Mouse (Mus musculus): ENCODE results near the gene Sft2d2.

The Sft2d2 gene

DNA sequence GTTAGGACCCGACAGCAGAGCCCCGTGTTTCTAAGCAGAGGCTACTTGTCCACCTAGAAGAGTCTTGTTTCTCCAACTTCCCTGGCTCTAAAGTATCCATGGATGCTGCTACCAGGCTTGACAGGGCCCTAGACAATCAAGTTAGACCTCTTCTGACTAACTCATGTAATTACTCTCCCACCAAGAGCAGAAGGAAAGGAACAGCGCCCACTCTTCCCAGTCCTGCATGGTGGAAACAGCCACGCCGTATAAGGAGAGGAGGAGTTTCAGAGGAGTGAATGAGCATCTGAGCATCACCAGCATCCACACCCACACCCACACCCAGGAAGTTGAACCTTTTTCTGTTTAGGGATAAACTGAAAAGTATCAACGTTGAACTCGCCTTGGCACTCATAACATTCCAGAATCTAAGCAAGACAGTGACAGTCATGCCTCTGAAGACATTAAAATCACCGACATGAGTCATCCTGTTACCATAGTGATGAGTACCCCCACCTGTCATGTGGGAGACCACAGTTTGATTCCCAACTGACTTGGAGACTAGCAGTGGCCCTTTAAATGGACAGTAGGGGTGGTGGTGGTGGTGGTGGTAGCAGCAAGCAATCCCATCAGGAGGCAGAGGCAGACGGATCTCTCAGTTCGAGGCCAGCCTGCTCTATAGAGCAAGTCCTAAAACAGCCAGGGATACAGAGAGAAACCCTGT, 3.5 kb downstream of the Sft2d2 start:
- peak; percentile 52 for DNase-seq (ENCODE audit: low read depth, low spot score)

DNA sequence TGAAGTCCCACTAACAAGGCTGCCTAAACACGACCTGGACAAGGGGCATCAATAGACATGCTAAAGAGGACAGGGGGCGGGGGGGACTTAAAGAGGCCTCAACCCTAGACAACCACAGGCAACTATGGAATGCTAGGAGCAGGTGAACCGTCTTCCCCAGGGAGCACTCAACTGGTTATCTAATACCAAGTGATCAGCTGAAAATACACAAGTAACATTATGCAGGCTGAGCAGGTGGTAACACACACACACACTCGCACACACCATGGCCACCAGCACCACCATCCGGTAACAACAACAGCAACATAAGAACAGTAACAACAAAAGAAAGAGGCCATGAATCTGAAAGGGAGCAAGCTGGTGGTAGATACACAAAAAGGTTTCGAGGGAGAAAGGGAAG, 4.2 kb downstream of the Sft2d2 start:
- DNase-seq (ENCODE audit: low read depth, low spot score) = no peak

DNA sequence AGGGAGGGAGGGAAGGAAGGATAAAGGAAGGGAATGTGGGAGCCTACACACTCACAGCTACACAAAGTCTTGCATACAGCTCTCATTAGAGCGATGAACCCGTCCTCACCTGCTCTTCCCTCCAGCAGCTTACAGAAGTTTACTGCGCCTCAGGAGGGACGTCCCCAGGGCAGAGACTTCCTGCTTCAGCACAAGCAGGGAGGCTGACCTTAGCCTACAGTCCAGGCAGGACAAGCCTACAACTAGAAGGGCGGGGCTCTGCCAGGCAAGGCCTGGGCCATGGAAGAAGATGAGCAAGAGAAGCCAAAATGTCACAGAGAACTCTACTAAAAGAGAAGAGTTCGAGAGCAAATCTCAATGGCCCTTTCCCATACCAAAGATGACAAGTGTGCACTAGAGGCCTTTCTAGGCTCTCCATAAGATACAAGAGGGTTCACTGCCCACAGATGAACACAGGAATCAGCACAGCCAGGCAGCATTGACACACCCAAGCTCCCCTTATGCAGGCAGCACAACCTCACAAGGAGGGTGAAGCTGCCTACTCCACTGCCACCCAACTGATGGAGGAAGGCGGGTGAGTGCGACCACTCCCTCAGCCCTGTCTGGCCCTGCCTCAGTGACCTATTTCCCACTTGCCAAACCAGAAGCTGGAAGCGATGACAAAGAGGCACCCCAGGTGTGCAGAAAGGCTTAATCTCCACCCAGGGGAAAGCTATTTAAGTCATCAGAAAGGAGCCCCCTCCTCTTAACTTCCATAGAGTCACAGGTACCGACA, 5.2 kb downstream of the Sft2d2 start:
- DNase-seq (ENCODE audit: low read depth, low spot score) = no peak

DNA sequence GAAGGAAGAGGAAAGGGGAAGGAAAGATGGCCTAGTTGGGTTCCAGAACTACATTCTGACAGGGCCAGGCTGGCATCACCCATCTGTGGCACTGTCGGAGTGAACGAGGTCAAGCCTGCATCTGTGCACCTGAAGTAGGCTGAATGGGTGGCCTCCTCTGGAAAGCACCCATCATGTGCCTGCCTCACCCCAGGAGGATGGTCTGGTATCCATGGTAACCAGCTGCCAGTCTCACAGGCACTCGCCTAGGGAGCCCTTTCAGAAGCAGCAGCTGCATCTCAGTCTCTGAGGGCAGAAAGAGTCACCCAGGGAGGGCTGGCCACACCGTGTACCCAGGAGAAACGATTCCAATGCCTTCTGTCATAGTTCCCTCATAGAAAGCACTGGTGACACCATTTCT, 6.9 kb downstream of the Sft2d2 start:
- DNase-seq (ENCODE audit: low read depth, low spot score) = no peak

DNA sequence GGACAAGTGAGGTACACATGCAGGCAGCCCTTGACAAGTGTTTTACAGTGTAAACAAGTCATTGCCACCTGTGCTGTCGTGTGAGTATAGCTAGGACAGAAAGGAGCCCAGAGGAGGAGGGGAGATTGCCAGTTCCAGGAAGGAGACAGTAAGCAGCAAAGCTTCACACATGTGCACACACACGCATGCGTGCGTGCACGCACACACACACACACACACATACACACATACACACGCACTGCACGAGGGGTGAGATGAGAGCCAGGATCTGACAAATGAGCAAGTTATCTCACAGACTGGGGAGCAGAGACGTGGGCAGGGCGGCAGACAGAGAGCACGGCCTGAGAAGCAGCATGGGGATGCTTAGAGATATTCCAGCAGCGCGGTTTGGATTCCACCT, 7.7 kb downstream of the Sft2d2 start:
- DNase-seq (ENCODE audit: low read depth, low spot score) = no peak

DNA sequence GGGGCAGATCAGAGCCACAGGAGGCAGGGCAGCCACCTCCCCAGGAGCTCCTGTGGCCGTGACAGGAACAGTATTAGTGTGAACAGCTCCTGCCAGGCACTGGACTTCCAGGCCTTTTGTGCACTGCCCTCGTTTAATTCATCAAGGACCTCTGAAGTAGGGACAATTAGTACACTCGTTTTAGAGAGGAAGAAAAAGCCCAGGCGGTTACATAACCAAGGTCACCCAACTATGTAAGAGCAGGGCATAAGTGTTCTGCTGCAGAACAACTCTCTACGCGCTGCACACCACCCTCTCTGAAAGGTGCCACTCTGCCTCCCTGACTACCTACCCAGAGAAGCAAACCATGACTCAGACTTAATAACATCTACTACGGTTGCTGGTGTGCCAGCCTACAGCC, 9.1 kb downstream of the Sft2d2 start:
- DNase-seq (ENCODE audit: low read depth, low spot score) = no peak

DNA sequence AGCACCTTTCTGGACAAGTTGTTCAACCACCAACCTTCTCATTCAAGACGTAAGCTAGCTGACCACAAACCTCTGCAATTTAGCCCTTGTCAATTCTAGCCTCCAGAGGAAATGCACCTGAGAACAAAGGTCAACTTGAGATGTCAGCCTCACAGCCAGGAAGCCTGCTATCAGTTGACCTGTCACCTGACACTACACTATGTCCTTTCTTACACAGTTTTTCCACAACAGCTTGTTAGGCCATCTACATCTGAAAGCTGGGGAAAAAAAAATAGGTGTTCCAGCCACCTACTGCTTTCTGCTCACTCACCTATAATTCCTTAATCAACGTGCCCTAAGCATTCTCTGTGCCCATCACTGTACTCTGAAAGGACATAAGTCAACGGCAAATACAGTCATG, 10.1 kb downstream of the Sft2d2 start:
- no peak for DNase-seq (ENCODE audit: low read depth, low spot score)

DNA sequence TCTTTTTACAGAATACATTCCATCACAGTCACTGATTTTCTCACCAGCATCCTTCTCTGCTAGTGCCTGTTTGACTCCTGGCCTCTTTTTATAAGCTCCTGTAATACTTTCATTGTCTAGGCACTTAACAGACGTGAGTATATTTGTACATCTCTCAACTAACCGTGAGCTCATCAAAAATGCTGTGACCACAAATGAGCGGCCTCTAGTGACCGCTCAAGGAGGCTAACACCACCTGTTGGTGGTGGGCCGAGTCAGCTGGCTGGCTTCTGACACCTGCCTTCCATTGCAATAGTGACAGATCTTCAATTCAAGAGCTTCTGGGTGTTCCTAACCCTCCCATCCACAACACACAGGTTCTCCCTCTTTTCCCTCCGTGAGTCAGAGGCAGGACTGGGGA, 10.8 kb downstream of the Sft2d2 start:
- no peak for DNase-seq (ENCODE audit: low read depth, low spot score)

DNA sequence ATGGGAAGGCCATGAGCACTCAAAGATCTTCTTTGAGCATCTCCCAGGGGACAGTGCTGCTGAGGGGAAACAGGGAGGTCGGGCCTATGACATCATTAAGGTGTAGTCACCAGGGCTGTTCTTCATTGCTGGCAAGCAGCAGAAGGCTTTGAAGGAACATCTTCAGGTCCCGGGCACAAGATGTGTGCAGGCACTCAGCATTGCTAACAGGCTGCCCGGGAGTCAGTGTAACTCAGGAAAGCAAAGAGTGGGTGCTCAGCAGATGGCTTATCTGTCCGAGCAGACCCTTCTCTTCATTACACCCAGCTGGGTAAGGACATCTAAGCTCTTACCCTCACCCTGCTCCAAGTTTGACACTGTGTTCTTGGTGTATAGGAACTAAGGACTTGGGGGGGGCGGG, 14.9 kb downstream of the Sft2d2 start:
- no peak for DNase-seq (ENCODE audit: low read depth, low spot score)

DNA sequence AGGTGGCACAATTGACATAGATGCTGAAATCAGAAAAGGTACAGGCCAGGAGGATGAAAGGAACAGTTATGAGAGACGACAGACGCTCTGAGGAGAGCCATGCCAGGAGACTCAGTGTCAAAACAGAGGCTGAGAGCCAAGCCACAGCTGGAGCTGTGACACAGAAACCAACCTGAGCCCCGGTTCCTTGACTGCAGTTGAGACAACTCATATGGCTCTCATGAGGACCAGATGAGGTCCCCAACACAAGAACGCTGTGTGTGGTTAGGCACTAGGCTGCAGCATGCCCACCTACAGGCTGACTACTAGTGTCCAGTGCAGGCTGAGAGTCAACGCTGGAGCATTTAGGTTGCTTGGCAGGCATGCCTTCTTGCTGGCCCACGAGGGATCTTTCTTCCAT, 16.2 kb downstream of the Sft2d2 start:
- no peak for DNase-seq (ENCODE audit: low read depth, low spot score)

DNA sequence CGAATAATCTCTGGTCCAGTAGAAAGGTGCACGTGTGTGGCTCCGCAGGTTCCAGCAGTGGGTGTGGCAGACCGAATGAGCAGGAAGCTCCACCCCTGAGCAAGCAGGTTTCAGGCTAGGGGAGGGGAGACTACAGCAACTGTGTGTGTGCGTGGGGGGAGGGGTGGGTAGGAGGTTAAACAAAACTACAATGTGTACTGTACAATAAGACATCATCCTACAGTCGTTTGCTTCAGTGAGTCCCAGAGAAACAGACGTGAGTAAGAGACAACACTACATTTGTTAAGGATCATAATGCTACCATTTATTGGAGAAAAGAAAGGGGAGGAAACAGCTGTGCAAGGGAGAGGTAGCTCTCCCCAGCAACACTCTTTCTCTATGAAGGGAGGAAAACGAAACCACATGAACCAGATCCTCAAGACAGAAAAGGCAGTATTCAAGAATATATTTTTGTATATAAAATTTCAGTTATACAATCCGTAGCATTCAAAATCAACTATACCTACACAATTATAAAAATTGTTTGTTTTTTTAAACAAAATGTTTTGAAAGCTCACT, 20.1 kb downstream of the Sft2d2 start:
- no peak for DNase-seq (ENCODE audit: low read depth, low spot score)

DNA sequence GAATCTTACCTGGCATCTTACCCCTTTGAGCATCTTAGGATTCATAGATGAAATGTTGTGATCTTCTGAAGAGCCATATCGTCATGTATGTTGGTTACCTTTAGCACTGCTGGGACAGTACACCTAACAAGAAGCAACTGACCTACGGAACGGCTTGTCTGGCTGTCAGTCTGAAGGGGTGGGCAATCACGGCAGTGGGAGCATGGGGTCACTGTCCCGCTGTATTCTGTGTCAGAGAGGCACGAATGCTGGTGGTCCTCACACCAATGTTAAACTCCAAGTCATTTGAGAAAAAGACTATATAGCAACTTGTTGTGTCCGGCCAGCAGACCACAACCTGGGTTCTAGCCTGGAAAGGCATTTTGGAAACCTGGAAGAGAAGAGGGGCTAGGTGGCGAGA, 23.0 kb downstream of the Sft2d2 start:
- DNase-seq (ENCODE audit: low read depth, low spot score) = no peak

DNA sequence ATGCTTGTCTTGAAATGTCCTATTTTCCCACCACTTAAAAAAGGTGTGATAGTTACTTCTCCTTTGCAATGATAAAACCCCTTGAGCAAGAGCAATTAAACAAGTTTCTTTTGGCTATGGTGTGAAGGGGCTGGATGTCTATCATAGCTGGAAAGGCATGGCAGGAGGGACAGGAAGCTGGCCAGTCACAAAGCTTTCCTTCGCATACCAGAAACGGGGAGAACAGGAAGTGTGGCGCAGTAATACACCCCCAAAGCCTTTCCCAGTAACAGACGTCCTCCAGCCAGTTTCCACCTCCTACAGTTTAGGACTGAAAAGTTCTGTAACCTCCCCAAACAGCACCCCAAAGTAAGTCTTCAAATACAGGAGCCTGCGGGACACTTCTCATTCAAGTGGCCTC, 24.1 kb downstream of the Sft2d2 start:
- no peak for DNase-seq (ENCODE audit: low read depth, low spot score)

DNA sequence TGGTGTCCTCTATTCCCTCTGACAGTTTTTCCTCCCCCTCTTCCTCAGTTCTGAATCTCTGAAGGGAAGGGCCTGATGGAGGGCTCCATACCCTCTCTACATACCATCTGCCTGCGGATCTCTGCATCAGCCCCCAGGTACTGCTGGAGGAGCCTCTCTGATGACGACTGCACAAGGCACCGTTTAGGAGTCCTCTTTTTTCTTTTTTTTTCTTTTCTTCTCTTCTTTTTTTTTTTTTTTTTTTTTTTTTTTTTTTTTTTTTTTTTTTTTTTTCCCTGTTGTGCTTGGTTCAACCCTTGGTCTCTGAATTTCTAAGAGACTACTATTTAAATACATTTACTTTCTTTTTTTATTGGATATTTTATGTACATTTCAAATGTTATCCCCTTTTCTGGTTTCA, 24.8 kb downstream of the Sft2d2 start:
- no peak for DNase-seq (ENCODE audit: low read depth, low spot score)

DNA sequence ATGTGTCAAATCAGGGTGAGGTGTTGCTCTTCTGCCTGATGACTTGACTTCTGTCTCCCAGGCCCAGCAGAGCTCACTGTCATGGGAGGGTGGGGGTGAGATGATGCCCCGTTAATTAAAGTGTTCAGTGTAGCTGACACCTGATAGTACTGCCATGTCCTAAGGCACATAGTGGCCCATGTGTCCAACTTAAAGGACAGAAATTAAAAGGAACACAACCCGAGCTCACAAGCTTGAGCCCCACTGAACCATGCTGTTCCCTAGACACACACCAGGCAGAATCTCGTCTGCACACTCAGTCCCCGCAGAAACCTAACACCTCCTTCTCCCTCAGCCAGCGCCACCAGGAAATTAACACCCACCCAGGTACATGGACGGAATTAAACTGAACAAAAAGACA, 29.3 kb downstream of the Sft2d2 start:
- DNase-seq (ENCODE audit: low read depth, low spot score) = no peak

DNA sequence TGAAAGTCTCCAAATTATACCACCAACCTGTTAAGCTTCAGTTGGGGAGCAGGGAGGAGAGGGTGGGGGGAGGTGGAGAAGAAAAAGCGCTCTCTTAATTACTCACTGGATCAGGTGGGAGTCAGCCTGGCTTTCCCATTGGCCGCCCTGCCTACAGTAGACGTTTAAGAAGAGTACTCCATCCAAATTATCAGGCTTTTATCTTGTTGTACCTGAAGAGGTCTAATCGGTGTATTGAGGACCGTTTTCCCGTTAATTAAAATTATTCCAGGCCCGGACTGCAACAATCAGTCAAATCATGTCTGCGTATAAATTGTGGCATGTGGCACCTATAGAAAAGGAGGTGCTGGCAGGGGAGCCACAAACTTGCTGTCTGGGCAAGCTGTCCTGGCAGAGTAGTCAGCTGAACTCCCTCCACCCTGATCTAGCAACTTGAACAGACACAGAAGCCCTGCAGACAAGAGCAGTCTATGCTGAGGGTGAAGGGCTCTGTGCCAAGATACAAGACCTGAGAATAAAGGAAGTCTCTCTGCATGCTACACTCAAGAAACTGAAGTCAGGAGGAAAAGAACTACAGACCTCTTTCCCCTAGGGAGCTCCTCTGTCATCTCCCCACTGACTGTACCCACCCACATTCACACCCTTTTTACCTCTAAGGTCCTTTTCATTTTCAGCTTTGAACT, 33.4 kb downstream of the Sft2d2 start, which contains the start of gene Tbx19:
Gene Tbx19, minus strand, starts transcription at position 51 of the 683 bp plus-strand sequence.
- DNase-seq (ENCODE audit: low read depth, low spot score) = no peak

DNA sequence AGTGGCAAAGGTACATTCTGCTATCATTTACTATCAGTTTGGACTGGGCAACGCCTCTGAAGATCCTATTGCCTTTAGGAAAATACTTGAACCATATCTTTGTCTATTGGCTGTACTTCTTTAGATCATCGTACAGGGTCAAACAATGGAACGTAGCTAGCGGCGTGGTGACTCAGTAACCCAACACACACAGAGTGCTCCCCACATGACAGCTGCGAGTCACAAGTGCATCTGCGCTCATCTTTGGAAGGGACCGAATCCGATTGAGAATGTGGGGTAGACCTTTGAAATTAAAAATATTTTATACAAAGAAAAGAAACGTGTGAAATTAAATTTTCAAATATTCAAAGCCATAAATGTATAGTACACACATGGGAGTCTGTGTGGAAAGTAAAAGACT, 35.4 kb downstream of the Sft2d2 start:
- DNase-seq (ENCODE audit: low read depth, low spot score) = no peak

DNA sequence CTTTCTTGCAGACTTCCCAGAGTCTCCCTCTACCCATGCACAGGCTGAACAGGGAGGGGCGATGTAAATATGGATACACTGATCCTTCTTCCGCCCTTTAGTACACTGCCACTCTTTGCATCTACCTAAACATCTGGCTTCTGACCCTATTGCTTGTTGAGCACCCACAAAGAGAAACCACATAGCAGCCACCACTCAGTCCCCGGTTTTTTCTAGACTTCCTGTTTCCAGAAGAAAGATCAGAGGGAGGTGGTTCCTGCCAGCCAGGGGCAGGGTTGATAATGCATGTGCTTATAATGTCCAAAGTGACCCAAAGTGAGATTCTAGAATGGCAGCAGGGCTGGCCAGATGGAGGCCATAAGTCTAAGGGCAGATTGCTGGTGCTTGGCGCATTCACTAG, 40.1 kb downstream of the Sft2d2 start:
- no peak for DNase-seq (ENCODE audit: low read depth, low spot score)

DNA sequence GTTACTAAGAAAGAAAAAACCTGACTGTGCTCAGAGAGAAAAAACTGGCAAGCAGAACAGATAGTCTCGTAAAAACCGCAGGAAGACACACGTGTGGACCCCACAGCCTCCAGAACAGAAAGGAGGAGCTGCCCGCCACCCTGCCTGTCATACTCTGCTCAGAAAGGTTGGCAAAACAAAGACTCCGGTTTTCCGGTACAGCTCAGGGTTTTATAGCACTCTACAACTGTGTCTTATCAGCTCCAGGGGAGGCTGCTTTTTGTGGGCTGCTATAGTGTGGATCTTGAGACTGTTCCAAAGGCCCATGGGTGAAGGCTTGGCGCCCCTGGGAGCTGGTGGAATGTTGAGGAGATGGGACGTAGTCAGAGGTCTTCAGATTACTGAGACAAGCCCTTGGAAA, 43.0 kb downstream of the Sft2d2 start:
- DNase-seq (ENCODE audit: low read depth, low spot score) = no peak

DNA sequence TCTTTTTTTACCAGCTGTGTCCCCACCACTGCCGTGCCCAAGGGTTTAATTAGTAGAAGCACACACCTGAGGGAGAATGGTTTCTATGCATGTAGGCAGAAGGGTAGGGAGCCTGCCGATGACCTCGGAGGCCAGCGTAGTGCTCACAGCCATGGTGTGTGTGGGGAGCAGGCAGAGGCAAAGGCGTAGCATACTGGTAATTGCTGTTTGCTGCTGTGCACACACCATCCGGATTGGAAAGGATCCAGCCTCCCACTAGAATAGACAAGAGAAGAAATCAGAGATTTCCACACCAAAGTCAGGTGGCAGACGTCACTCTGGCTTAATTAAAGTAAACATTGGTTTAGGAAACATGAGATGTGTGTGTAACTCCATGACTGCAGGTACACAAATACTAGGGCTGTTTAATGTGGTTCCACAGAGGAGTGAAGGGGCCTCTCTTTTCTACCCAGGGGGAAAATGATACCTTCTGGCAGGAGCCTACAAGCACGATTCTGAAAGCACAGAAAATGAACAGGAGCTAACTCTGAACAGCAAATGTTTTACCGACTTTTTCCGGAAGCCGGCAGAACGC, 51.8 kb downstream of the Sft2d2 start:
- DNase-seq (ENCODE audit: low read depth, low spot score) = no peak

DNA sequence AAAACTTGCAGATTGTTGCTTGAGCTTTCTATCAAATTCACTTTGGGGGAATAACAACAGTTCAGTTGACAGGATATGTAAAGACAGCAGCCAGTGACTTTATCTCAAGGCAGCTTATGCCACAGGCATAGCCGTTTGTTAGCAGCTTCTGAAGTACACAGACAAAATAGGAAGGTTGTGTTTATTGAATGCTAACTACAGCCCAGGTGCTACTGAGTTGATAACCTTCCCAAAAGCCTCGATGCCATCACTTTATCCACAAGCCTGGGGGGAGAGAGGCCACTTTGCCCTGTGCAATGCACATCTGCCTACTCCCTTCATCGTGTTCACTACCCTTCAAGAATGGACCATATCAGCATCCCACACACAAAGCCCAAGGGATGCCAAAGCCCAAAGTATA, 54.0 kb downstream of the Sft2d2 start:
- DNase-seq (ENCODE audit: low read depth, low spot score) = no peak

DNA sequence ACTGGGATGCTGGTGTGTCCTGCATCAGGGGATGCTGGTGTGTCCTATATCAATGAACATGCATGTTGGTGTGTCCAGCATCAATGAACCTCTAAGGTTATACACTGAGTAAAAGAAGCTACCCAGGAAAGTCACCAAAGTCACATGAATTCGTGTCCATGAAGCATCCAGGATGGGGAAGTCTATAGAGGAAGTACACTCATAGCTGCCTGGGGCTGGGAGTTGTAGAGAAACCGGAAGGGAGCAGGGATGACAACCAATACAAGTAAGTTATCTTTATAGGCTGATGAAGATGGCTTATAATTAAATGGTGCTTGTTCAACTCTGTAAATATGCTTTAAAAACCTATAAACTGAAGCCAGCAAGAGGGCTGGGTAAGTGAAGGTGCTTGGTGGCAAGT, 60.4 kb downstream of the Sft2d2 start:
- no peak for DNase-seq (ENCODE audit: low read depth, low spot score)
